Mouse (Mus musculus): ENCODE data around the gene Abhd14a.

DNA sequence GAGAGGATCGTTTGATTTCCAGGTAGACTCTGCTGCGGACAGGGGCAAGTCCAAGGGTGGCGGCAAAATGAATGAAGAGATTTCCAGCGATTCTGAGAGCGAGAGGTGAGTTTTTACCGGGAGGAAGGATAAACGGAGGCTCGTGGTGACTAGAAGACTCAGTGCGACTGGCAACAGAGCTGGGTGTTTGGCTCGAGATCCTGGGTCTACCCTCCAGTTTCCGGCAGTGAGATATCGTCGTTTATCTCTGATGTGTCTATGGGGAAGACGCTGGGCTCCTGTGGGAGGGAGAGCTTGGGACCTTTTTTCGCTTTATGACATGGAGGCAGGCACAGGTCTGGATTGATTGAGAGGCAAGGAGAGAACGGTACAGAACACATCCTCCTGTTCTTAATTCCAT is 30.2 kb upstream of the Abhd14a start:
- TF ChIP-seq GATA1 (IDR thresholded peaks at IDR 0.05; ENCODE audit: low read length) (no peak), TAL1 (IDR thresholded peaks at IDR 0.05; ENCODE audit: low read length) (no peak)

All from erythroblast, embryonic 14.5 days (primary cell).